Mouse (Mus musculus) embryonic facial prominence, embryonic 11.5 days (tissue): ENCODE measurements around the gene Gimd1. TPM values are rescaled to one million over a fixed set of nuclear protein-coding genes. Genes with fewer than 3 reads are reported as not detected.

Source experiments
- ATAC-seq: fragments of 200-750 bp; cut with Nextera tagmentation; replicated peaks from 2 replicates; pipeline ENCODE4 v1.8.0; 2017; ENCODE audit warnings: low read depth; ENCODE audit not compliant: insufficient number of reproducible peaks, low FRiP score, low TSS enrichment
- DNase-seq: peaks from one replicate; pipeline ENCODE4 v3.0.0-alpha.2; 2015; ENCODE audit warnings: low spot score
- H3K27ac ChIP-seq: fragments of 300-500 bp; sonication (generic); replicated peaks from 2 replicates; pipeline ENCODE4 v1.5.1; 2014; ENCODE audit warnings: mild to moderate bottlenecking, low read depth, low read length, control low read depth
- H3K27me3 ChIP-seq: fragments of 300-500 bp; sonication (generic); 2 replicates; pipeline ENCODE4 v1.6.1; 2014; ENCODE audit warnings: mild to moderate bottlenecking, low read length, moderate library complexity, mixed read lengths; ENCODE audit not compliant: control insufficient read depth, insufficient read depth
- H3K36me3 ChIP-seq: fragments of 300-500 bp; sonication (generic); replicated peaks from 2 replicates; pipeline ENCODE4 v1.6.1; 2014; ENCODE audit warnings: low read depth, mild to moderate bottlenecking, low read length, moderate library complexity, mixed read lengths; ENCODE audit not compliant: control insufficient read depth, insufficient read depth
- H3K4me1 ChIP-seq: fragments of 300-500 bp; sonication (generic); 2 replicates; pipeline ENCODE4 v1.6.1; 2014; ENCODE audit warnings: low read length, mixed read lengths; ENCODE audit not compliant: control insufficient read depth, insufficient read depth
- H3K4me2 ChIP-seq: fragments of 300-500 bp; sonication (generic); 2 replicates; pipeline ENCODE4 v1.6.1; 2014; ENCODE audit warnings: low read depth, mild to moderate bottlenecking, control low read depth, low read length, moderate library complexity
- H3K4me3 ChIP-seq: fragments of 300-500 bp; sonication (generic); 2 replicates; pipeline ENCODE4 v1.5.1; 2014; ENCODE audit warnings: low read depth, low read length, control low read depth
- H3K9ac ChIP-seq: fragments of 300-500 bp; sonication (generic); replicated peaks from 2 replicates; pipeline ENCODE4 v1.6.1; 2014; ENCODE audit warnings: mild to moderate bottlenecking, control low read depth, low read length
- H3K9me3 ChIP-seq: fragments of 300-500 bp; sonication (generic); replicated peaks from 2 replicates; pipeline ENCODE4 v1.6.1; 2016; ENCODE audit warnings: mild to moderate bottlenecking, low read length, inconsistent platforms, mixed read lengths; ENCODE audit not compliant: control insufficient read depth
- WGBS: fragments of 180-500 bp; shearing (Covaris S2); extraction: QIAGEN DNeasy Blood & Tissue Kit; methylation state at CpG from one replicate; pipeline ENCODE4 v1.1.7; 2014; 5-methylcytosine and 5-hydroxymethylcytosine counted together
- polyA plus RNA-seq: library from polyadenylated mRNA; unstranded; fragments of >200 nt; fragmentation: Nextera tagmentation; extraction: Ambion mirVana; gene quantifications from 2 replicates; pipeline ENCODE4 v1.2.1, GENCODE M21; 2014

Gene Gimd1
- not detected in 2 replicates for polyA plus RNA-seq

GRCm38 (mm10) chr3:132629601-132630239, at the start of gene Gimd1:
Gene Gimd1 (plus strand): TSS chr3:132629820.
- Histone ChIP-seq H3K27ac (no peak within 1 kb of the TSS), H3K9ac (no peak within 1 kb of the TSS), H3K4me3 (no peak within 1 kb of the TSS), H3K4me2 (no peak within 1 kb of the TSS), H3K36me3 (no peaks in the 10 kb centered on the region), H3K27me3 (no peaks in the 10 kb centered on the region), H3K4me1 (no peaks in the 10 kb centered on the region), H3K9me3 (no peaks in the 10 kb centered on the region)
- ATAC-seq: no peak
- 90% methylated on average over 11 of the region's 11 CpGs for WGBS
- no peak for DNase-seq

- H3K4me3 ChIP-seq: no peak overlapping the region
- H3K27me3 ChIP-seq: no peaks in the 10 kb centered on the region
- DNase-seq: no peak
- no peaks in the 10 kb centered on the region for H3K36me3 ChIP-seq
- no peaks in the 10 kb centered on the region for H3K4me1 ChIP-seq
- no peak overlapping the region for H3K4me2 ChIP-seq
- no peak overlapping the region for H3K27ac ChIP-seq
- H3K9ac ChIP-seq: no peak overlapping the region
- WGBS: 81% methylated on average over 3 of the region's 3 CpGs
- no peak for ATAC-seq
- H3K9me3 ChIP-seq: no peaks in the 10 kb centered on the region
These were observed 48.4 kb upstream of the Gimd1 start for GRCm38 (mm10) chr3:132581198-132581597.

GRCm38 (mm10) chr3:132582339-132582738, 47.3 kb upstream of the Gimd1 start:
- Histone ChIP-seq H3K9me3 (no peaks in the 10 kb centered on the region), H3K36me3 (no peaks in the 10 kb centered on the region), H3K4me1 (no peaks in the 10 kb centered on the region), H3K27ac (no peak overlapping the region), H3K4me3 (no peak overlapping the region), H3K27me3 (no peaks in the 10 kb centered on the region), H3K9ac (no peak overlapping the region), H3K4me2 (no peak overlapping the region)
- DNase-seq: peak; percentile 27
- 45% methylated on average over 4 of the region's 4 CpGs for WGBS
- ATAC-seq: peak; percentile 29; the same call in 1 of the 2 replicates

- Histone ChIP-seq H3K4me3 (no peak overlapping the region), H3K27ac (no peak overlapping the region), H3K9ac (no peak overlapping the region), H3K27me3 (no peaks in the 10 kb centered on the region), H3K36me3 (no peaks in the 10 kb centered on the region), H3K9me3 (no peaks in the 10 kb centered on the region), H3K4me1 (no peaks in the 10 kb centered on the region), H3K4me2 (no peak overlapping the region)
- 50% methylated on average over 8 of the region's 8 CpGs for WGBS
- ATAC-seq (no peak), DNase-seq (peak; percentile 54)
These were observed 44.3 kb upstream of the Gimd1 start for GRCm38 (mm10) chr3:132585122-132585972.

- Histone ChIP-seq H3K27ac (no peak overlapping the region), H3K27me3 (no peaks in the 10 kb centered on the region), H3K36me3 (no peaks in the 10 kb centered on the region), H3K9ac (no peak overlapping the region), H3K4me2 (no peak overlapping the region), H3K9me3 (no peaks in the 10 kb centered on the region), H3K4me3 (no peak overlapping the region), H3K4me1 (no peaks in the 10 kb centered on the region)
- 88% methylated on average over 1 of the region's 1 CpGs for WGBS
- DNase-seq: no peak
- no peak for ATAC-seq
These were observed 41.5 kb upstream of the Gimd1 start for GRCm38 (mm10) chr3:132588146-132588545.

- H3K4me3 ChIP-seq: no peak overlapping the region
- no peak overlapping the region for H3K9ac ChIP-seq
- no peaks in the 10 kb centered on the region for H3K36me3 ChIP-seq
- H3K27ac ChIP-seq: no peak overlapping the region
- no peaks in the 10 kb centered on the region for H3K27me3 ChIP-seq
- no peaks in the 10 kb centered on the region for H3K4me1 ChIP-seq
- 60% methylated on average over 3 of the region's 3 CpGs for WGBS
- no peak overlapping the region for H3K4me2 ChIP-seq
- no peaks in the 10 kb centered on the region for H3K9me3 ChIP-seq
- DNase-seq (no peak), ATAC-seq (no peak)
These were observed 39.6 kb upstream of the Gimd1 start for GRCm38 (mm10) chr3:132590010-132590409.

- no peaks in the 10 kb centered on the region for H3K9me3 ChIP-seq
- ATAC-seq (no peak), DNase-seq (no peak)
- H3K4me1 ChIP-seq: no peaks in the 10 kb centered on the region
- no peaks in the 10 kb centered on the region for H3K36me3 ChIP-seq
- H3K4me2 ChIP-seq: no peak overlapping the region
- H3K9ac ChIP-seq: no peak overlapping the region
- H3K27me3 ChIP-seq: no peaks in the 10 kb centered on the region
- no peak overlapping the region for H3K27ac ChIP-seq
- no peak overlapping the region for H3K4me3 ChIP-seq
- 58% methylated on average over 1 of the region's 1 CpGs for WGBS
These were observed 39.0 kb upstream of the Gimd1 start for GRCm38 (mm10) chr3:132590604-132591003.

- H3K9me3 ChIP-seq: no peaks in the 10 kb centered on the region
- WGBS: 47% methylated on average over 8 of the region's 8 CpGs
- DNase-seq: peak; percentile 23
- no peak overlapping the region for H3K9ac ChIP-seq
- H3K27ac ChIP-seq: no peak overlapping the region
- H3K4me1 ChIP-seq: no peaks in the 10 kb centered on the region
- H3K36me3 ChIP-seq: no peaks in the 10 kb centered on the region
- no peaks in the 10 kb centered on the region for H3K27me3 ChIP-seq
- ATAC-seq: no peak
- H3K4me2 ChIP-seq: no peak overlapping the region
- H3K4me3 ChIP-seq: no peak overlapping the region
These were observed 879 bp upstream of the Gimd1 start for GRCm38 (mm10) chr3:132628741-132629140.
